Comparison of ENCODE assay signal across 9 mouse cellular contexts in genomic region chr12:87052661-87053321, GRCm38 (mm10). TPM values are rescaled to one million over a fixed set of nuclear protein-coding genes. Genes with fewer than 3 reads are reported as not detected.
A peak's percentile ranks its signal among the peaks of the same experiment; 100 is the strongest.
DNase-seq lines count a peak whose midpoint lies in the region.
"Had no signal": no experiment of that assay in that cellular context is flagged by ENCODE, and none has a peak within 500 bp of the region (broad histone marks: within the 10 kb centered on the region; RNA-seq: fewer than 3 reads in every experiment).

No protein-coding gene starts in this region.

- H3K27me3 ChIP-seq in embryonic facial prominence, embryonic 10.5 days (replicated peaks; ENCODE audit: low read depth, poor library complexity, severe bottlenecking): peaks cover 7% of the 10 kb centered on the region; the same call in 1 of the 2 replicates

- H3K4me3 ChIP-seq in embryonic facial prominence, embryonic 10.5 days: no peak overlapping the region
- H3K4me3 ChIP-seq: heart, embryonic 15.5 days had no signal

- H3K9me3 ChIP-seq in embryonic facial prominence, embryonic 10.5 days: no peaks in the 10 kb centered on the region
- H3K9me3 ChIP-seq: heart, embryonic 15.5 days had no signal

- H3K27ac ChIP-seq in embryonic facial prominence, embryonic 10.5 days (replicated peaks): no peak overlapping the region
- H3K27ac ChIP-seq: heart, embryonic 15.5 days had no signal

- DNase-seq in CD8-positive naive resting alpha-beta T cell, adult 2 months (ENCODE audit: low read depth in 2 of 2, low spot score in 2 of 2): peak; percentile 58 to 74
- peak; percentile 92 for DNase-seq in adrenal gland, postnatal 10 days
- DNase-seq in embryonic facial prominence, embryonic 10.5 days (ENCODE audit: low spot score): peak; percentile 80
- DNase-seq in heart, adult 9 months (ENCODE audit: low spot score in 2 of 2): peak; percentile 53 to 71
- DNase-seq in layer of hippocampus, adult 9-10 months (ENCODE audit: low spot score): peak; percentile 85
- peak; percentile 90 for DNase-seq in lung, postnatal 14 days
- DNase-seq in retina, embryonic 14.5 days (ENCODE audit: low spot score): peak; percentile 87
- DNase-seq in thymus, postnatal 36 days: peak; percentile 74 to 82

- no peaks in the 10 kb centered on the region for H3K36me3 ChIP-seq in embryonic facial prominence, embryonic 10.5 days (replicated peaks)
- H3K36me3 ChIP-seq: heart, embryonic 15.5 days had no signal

- 23% methylated on average over 16 of the region's 16 CpGs for WGBS in embryonic facial prominence, embryonic 10.5 days

- H3K4me1 ChIP-seq in embryonic facial prominence, embryonic 10.5 days: no peaks in the 10 kb centered on the region
- H3K4me1 ChIP-seq: heart, embryonic 15.5 days had no signal

RNA-seq across cellular contexts. Expression of gene Tmem63c, which starts 31.7 kb away (rescaled TPM):
- total RNA-seq in adrenal gland, postnatal 10 days (2021): 1 to 10 TPM in 1 of 2 experiments, under 1 TPM in 1; 0.93 to 1.2 TPM
- polyA plus RNA-seq in embryonic facial prominence, embryonic 10.5 days (2016; fragmentation: Nextera tagmentation; extraction: Ambion mirVana): 0.13 and 0.25 TPM in 2 replicates

RNA-seq across cellular contexts. Expression of gene Ngb, which starts 49.5 kb away (rescaled TPM):
- 1 to 10 TPM in 1 of 2 experiments, under 1 TPM in 1; 0.87 to 2.0 TPM for total RNA-seq in adrenal gland, postnatal 10 days (2021)
- polyA plus RNA-seq in embryonic facial prominence, embryonic 10.5 days (2016; fragmentation: Nextera tagmentation; extraction: Ambion mirVana): 0.12 and 0.18 TPM in 2 replicates
